Mouse (Mus musculus) kidney, adult 2 months (tissue): ENCODE measurements around the gene Rrp7a.

Experiments
- CTCF ChIP-seq: fragments of 200-500 bp; conservative IDR thresholded peaks from 2 replicates; pipeline ENCODE4 v1.5.1; 2011; ENCODE audit warnings: low read depth, mild to moderate bottlenecking, control low read depth, low read length, moderate library complexity, mixed read lengths; ENCODE audit not compliant: insufficient read depth, insufficient read length
- POLR2A ChIP-seq: fragments of 200-500 bp; IDR thresholded peaks from one replicate; pipeline ENCODE4 v1.6.1; 2011; ENCODE audit warnings: low read depth, low read length, control low read depth

GRCm38 (mm10) chr15:83129530-83130231 lies 7.1 kb upstream of the Rrp7a start:
- TF ChIP-seq CTCF (no peak), POLR2A (no peak)
